Mouse (Mus musculus) midbrain, embryonic 14.5 days (tissue): ENCODE results near the gene Pald1. TPM values are rescaled to one million over a fixed set of nuclear protein-coding genes. Genes with fewer than 3 reads are reported as not detected.
A peak's percentile ranks its signal among the peaks of the same experiment; 100 is the strongest.

Experiments used
- ATAC-seq: fragments of 200-750 bp; cut with Nextera tagmentation; 2 replicates; pipeline ENCODE4 v1.8.0; 2017; ENCODE audit warnings: moderate number of reproducible peaks, moderate library complexity; ENCODE audit not compliant: low FRiP score, low TSS enrichment
- DNase-seq: peaks from one replicate; pipeline ENCODE4 v3.0.0-alpha.2; 2015
- H3K27ac ChIP-seq: fragments of 300-500 bp; sonication (generic); replicated peaks from 2 replicates; pipeline ENCODE4 v1.5.1; 2014; ENCODE audit warnings: mild to moderate bottlenecking, low read depth, low read length, moderate library complexity
- H3K27me3 ChIP-seq: fragments of 300-500 bp; sonication (generic); 2 replicates; pipeline ENCODE4 v1.6.1; 2014; ENCODE audit warnings: low read length, control low read depth, mixed read lengths; ENCODE audit not compliant: control insufficient read depth, insufficient read depth
- H3K36me3 ChIP-seq: fragments of 300-500 bp; sonication (generic); 2 replicates; pipeline ENCODE4 v1.6.1; 2014; ENCODE audit warnings: low read length, control low read depth; ENCODE audit not compliant: control insufficient read depth, insufficient read depth
- H3K4me1 ChIP-seq: fragments of 300-500 bp; sonication (generic); 2 replicates; pipeline ENCODE4 v1.6.1; 2014; ENCODE audit warnings: mild to moderate bottlenecking, antibody characterized with exemption, low read length, control low read depth; ENCODE audit not compliant: control insufficient read depth, insufficient read depth
- H3K4me2 ChIP-seq: fragments of 300-500 bp; sonication (generic); 2 replicates; pipeline ENCODE4 v1.6.1; 2014; ENCODE audit warnings: mild to moderate bottlenecking, low read length, moderate library complexity
- H3K4me3 ChIP-seq: fragments of 300-500 bp; sonication (generic); replicated peaks from 2 replicates; pipeline ENCODE4 v1.5.1; 2014; ENCODE audit warnings: low read depth, low read length
- H3K9ac ChIP-seq: fragments of 300-500 bp; sonication (generic); replicated peaks from 2 replicates; pipeline ENCODE4 v1.6.1; 2014; ENCODE audit warnings: mild to moderate bottlenecking, low read length, moderate library complexity
- H3K9me3 ChIP-seq: fragments of 300-500 bp; sonication (generic); 2 replicates; pipeline ENCODE4 v1.6.1; 2016; ENCODE audit warnings: low read length, control low read depth, mixed read lengths; ENCODE audit not compliant: control insufficient read depth
- WGBS: fragments of 180-500 bp; shearing (Covaris S2); extraction: QIAGEN DNeasy Blood & Tissue Kit; methylation state at CpG from one replicate; pipeline ENCODE4 v1.1.7; 2014; 5-methylcytosine and 5-hydroxymethylcytosine counted together
- polyA plus RNA-seq: library from polyadenylated mRNA; unstranded; fragments of >200 nt; fragmentation: Nextera tagmentation; extraction: Ambion mirVana; gene quantifications from 2 replicates; pipeline ENCODE4 v1.2.1, GENCODE M21; 2014

Gene Pald1
- polyA plus RNA-seq, 1 experiment from 2014 or later = 18.7 TPM

- WGBS = 65% methylated on average over 21 of the region's 21 CpGs
- no peak overlapping the region for H3K9ac ChIP-seq
- H3K4me2 ChIP-seq = no peak overlapping the region
- H3K4me3 ChIP-seq = no peak overlapping the region
- H3K9me3 ChIP-seq = no peaks in the 10 kb centered on the region
- DNase-seq (no peak), ATAC-seq (no peak)
- peaks cover 3% of the 10 kb centered on the region; the same call in 1 of the 2 replicates for H3K4me1 ChIP-seq
- H3K27ac ChIP-seq = no peak overlapping the region
- no peaks in the 10 kb centered on the region for H3K36me3 ChIP-seq
- peaks cover 14% of the 10 kb centered on the region for H3K27me3 ChIP-seq
Measured at GRCm38 (mm10) chr10:61412910-61413625, 29.7 kb upstream of the Pald1 start.

GRCm38 (mm10) chr10:61410193-61410592 is 26.9 kb upstream of the Pald1 start:
- Histone ChIP-seq H3K27me3 (no peaks in the 10 kb centered on the region), H3K4me2 (no peak overlapping the region), H3K9ac (no peak overlapping the region), H3K4me1 (no peaks in the 10 kb centered on the region), H3K4me3 (no peak overlapping the region), H3K9me3 (no peaks in the 10 kb centered on the region), H3K27ac (no peak overlapping the region), H3K36me3 (no peaks in the 10 kb centered on the region)
- DNase-seq (no peak), ATAC-seq (no peak)
- 22% methylated on average over 9 of the region's 9 CpGs for WGBS

- no peak overlapping the region for H3K4me3 ChIP-seq
- DNase-seq (no peak), ATAC-seq (no peak)
- no peak overlapping the region for H3K4me2 ChIP-seq
- WGBS = 5% methylated on average over 4 of the region's 4 CpGs
- H3K9me3 ChIP-seq = no peaks in the 10 kb centered on the region
- no peaks in the 10 kb centered on the region for H3K4me1 ChIP-seq
- H3K27ac ChIP-seq = no peak overlapping the region
- no peaks in the 10 kb centered on the region for H3K27me3 ChIP-seq
- no peaks in the 10 kb centered on the region for H3K36me3 ChIP-seq
- no peak overlapping the region for H3K9ac ChIP-seq
Measured at GRCm38 (mm10) chr10:61409776-61410175, 26.4 kb upstream of the Pald1 start.

GRCm38 (mm10) chr10:61405958-61406357 is 22.6 kb upstream of the Pald1 start:
- ATAC-seq (no peak), DNase-seq (no peak)
- Histone ChIP-seq H3K4me1 (no peaks in the 10 kb centered on the region), H3K36me3 (no peaks in the 10 kb centered on the region), H3K9me3 (no peaks in the 10 kb centered on the region), H3K27ac (no peak overlapping the region), H3K27me3 (no peaks in the 10 kb centered on the region), H3K4me3 (no peak overlapping the region), H3K9ac (no peak overlapping the region), H3K4me2 (no peak overlapping the region)
- WGBS = 4% methylated on average over 10 of the region's 10 CpGs

- Histone ChIP-seq H3K4me2 (no peak overlapping the region), H3K4me1 (no peaks in the 10 kb centered on the region), H3K36me3 (no peaks in the 10 kb centered on the region), H3K27ac (no peak overlapping the region), H3K9ac (no peak overlapping the region), H3K27me3 (no peaks in the 10 kb centered on the region), H3K4me3 (no peak overlapping the region), H3K9me3 (no peaks in the 10 kb centered on the region)
- WGBS = 94% methylated on average over 2 of the region's 2 CpGs
- DNase-seq (no peak), ATAC-seq (no peak)
Measured at GRCm38 (mm10) chr10:61402911-61403310, 19.6 kb upstream of the Pald1 start.

- Histone ChIP-seq H3K9ac (no peak overlapping the region), H3K4me2 (no peak overlapping the region), H3K4me1 (no peaks in the 10 kb centered on the region), H3K4me3 (no peak overlapping the region), H3K36me3 (no peaks in the 10 kb centered on the region), H3K9me3 (no peaks in the 10 kb centered on the region), H3K27me3 (no peaks in the 10 kb centered on the region), H3K27ac (no peak overlapping the region)
- no peak for ATAC-seq
- 69% methylated on average over 5 of the region's 5 CpGs for WGBS
- no peak for DNase-seq
Measured at GRCm38 (mm10) chr10:61402480-61402879, 19.1 kb upstream of the Pald1 start.

- H3K4me1 ChIP-seq = no peaks in the 10 kb centered on the region
- H3K36me3 ChIP-seq = no peaks in the 10 kb centered on the region
- 83% methylated on average over 5 of the region's 5 CpGs for WGBS
- ATAC-seq = no peak
- H3K9me3 ChIP-seq = no peaks in the 10 kb centered on the region
- no peak for DNase-seq
- H3K27ac ChIP-seq = no peak overlapping the region
- H3K4me3 ChIP-seq = no peak overlapping the region
- no peak overlapping the region for H3K9ac ChIP-seq
- H3K27me3 ChIP-seq = no peaks in the 10 kb centered on the region
- no peak overlapping the region for H3K4me2 ChIP-seq
Measured at GRCm38 (mm10) chr10:61400407-61400806, 17.1 kb upstream of the Pald1 start.

GRCm38 (mm10) chr10:61399156-61399734 is 15.9 kb upstream of the Pald1 start:
- H3K27me3 ChIP-seq = no peaks in the 10 kb centered on the region
- 23% methylated on average over 13 of the region's 13 CpGs for WGBS
- peak; percentile 91 for DNase-seq
- H3K9ac ChIP-seq = no peak overlapping the region
- no peaks in the 10 kb centered on the region for H3K9me3 ChIP-seq
- H3K27ac ChIP-seq = no peak overlapping the region
- ATAC-seq = peak; percentile 81
- no peak overlapping the region for H3K4me2 ChIP-seq
- no peaks in the 10 kb centered on the region for H3K36me3 ChIP-seq
- no peak overlapping the region for H3K4me3 ChIP-seq
- H3K4me1 ChIP-seq = no peaks in the 10 kb centered on the region

GRCm38 (mm10) chr10:61398125-61398524 is 14.8 kb upstream of the Pald1 start:
- Histone ChIP-seq H3K9me3 (no peaks in the 10 kb centered on the region), H3K27me3 (no peaks in the 10 kb centered on the region), H3K4me3 (no peak overlapping the region), H3K4me2 (no peak overlapping the region), H3K9ac (no peak overlapping the region), H3K4me1 (no peaks in the 10 kb centered on the region), H3K27ac (no peak overlapping the region), H3K36me3 (no peaks in the 10 kb centered on the region)
- ATAC-seq (no peak), DNase-seq (no peak)
- WGBS = 54% methylated on average over 3 of the region's 3 CpGs
